Mouse (Mus musculus) intestine, postnatal 0 days (tissue): ENCODE measurements at regions not wholly inside any gene's neighbourhood (a gene's known extent, or its start where the extent isn't known, plus 50 kb on each side); places are given as distances from the start of the nearest gene placed in this dataset.

Experiments
- ATAC-seq: fragments of 200-750 bp; cut with Nextera tagmentation; 2 replicates; pipeline ENCODE4 v1.8.0; 2017; ENCODE audit warnings: mild to moderate bottlenecking, moderate TSS enrichment, moderate library complexity
- H3K27ac ChIP-seq: fragments of 300-500 bp; sonication (generic); 2 replicates; pipeline ENCODE4 v1.5.1; 2014; ENCODE audit warnings: mild to moderate bottlenecking, low read depth, low read length, moderate library complexity
- H3K27me3 ChIP-seq: fragments of 300-500 bp; sonication (generic); replicated peaks from 2 replicates; pipeline ENCODE4 v1.6.1; 2014; ENCODE audit warnings: low read length, mixed read lengths; ENCODE audit not compliant: control insufficient read depth, insufficient read depth
- H3K36me3 ChIP-seq: fragments of 300-500 bp; sonication (generic); 2 replicates; pipeline ENCODE4 v1.6.1; 2014; ENCODE audit warnings: mild to moderate bottlenecking, moderate library complexity; ENCODE audit not compliant: control insufficient read depth, insufficient read depth
- H3K4me1 ChIP-seq: fragments of 300-500 bp; sonication (generic); replicated peaks from 2 replicates; pipeline ENCODE4 v1.6.1; 2014; ENCODE audit warnings: antibody characterized with exemption, low read length, mixed read lengths; ENCODE audit not compliant: control insufficient read depth, insufficient read depth
- H3K4me2 ChIP-seq: fragments of 300-500 bp; sonication (generic); replicated peaks from 2 replicates; pipeline ENCODE4 v1.6.1; 2014; ENCODE audit warnings: low read depth, mild to moderate bottlenecking, moderate library complexity
- H3K4me3 ChIP-seq: fragments of 300-500 bp; sonication (generic); 2 replicates; pipeline ENCODE4 v1.5.1; 2014; ENCODE audit warnings: low read depth, low read length
- H3K9ac ChIP-seq: fragments of 300-500 bp; sonication (generic); 2 replicates; pipeline ENCODE4 v1.6.1; 2014; ENCODE audit warnings: mild to moderate bottlenecking, low read depth, low read length
- H3K9me3 ChIP-seq: fragments of 300-500 bp; sonication (generic); 2 replicates; pipeline ENCODE4 v1.6.1; 2016; ENCODE audit warnings: mixed run types; ENCODE audit not compliant: control insufficient read depth
- CTCF ChIP-seq: sonication (generic); IDR thresholded peaks from 2 replicates; pipeline ENCODE4 v1.5.1; 2016; ENCODE audit warnings: low read depth, mild to moderate bottlenecking, control low read depth, antibody characterized with exemption, moderate library complexity
- WGBS: fragments of 180-500 bp; shearing (Covaris S2); extraction: QIAGEN DNeasy Blood & Tissue Kit; methylation state at CpG from one replicate; pipeline ENCODE4 v1.1.7; 2014; 5-methylcytosine and 5-hydroxymethylcytosine counted together

DNA sequence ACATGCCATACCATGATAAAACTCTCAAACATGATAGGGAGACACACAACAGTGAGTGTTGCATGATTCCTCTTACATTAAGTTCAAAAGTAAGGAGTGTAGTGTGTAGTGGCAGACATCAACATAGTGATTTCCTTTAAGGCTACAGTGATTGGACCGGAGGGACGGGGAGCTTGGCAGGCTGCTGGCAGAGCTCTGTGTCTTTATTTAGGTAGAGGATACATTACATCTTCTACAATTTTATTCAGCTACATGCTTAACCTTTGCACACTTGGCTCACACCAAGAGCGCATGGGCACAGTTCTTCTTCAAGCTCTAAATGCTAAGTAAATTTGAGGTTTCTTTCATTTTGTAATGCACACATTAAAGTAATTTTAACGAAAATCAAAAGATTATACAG, 194.6 kb upstream of the Pter start:
- no peak for TF ChIP-seq CTCF
- 69% methylated on average over 4 of the region's 4 CpGs for WGBS
- Histone ChIP-seq H3K4me3 (no peak overlapping the region), H3K9ac (no peak overlapping the region), H3K27me3 (no peaks in the 10 kb centered on the region), H3K9me3 (no peaks in the 10 kb centered on the region), H3K27ac (no peak overlapping the region), H3K36me3 (no peaks in the 10 kb centered on the region), H3K4me1 (no peaks in the 10 kb centered on the region), H3K4me2 (no peak overlapping the region)
- ATAC-seq: no peak

DNA sequence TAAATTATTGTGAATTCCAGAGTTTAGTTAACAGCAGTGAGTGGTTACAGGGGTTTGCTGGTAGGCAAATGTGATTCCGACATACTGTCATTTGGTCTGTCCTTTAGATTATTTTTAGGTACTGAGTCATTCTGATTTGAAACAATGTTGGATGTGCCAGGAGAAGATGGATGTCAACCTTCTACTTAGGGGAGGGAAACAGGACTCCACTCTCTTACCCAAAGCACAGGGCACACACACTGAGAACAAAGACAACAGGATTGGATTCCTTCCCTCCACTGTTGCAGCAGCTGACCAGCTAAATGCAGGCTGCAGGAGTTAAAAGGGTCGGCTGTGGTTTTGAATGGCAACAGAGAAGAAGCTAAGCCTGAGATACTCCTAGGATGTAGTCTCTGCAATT, 186.7 kb upstream of the Pter start:
- Histone ChIP-seq H3K4me3 (no peak overlapping the region), H3K9me3 (no peaks in the 10 kb centered on the region), H3K27ac (no peak overlapping the region), H3K36me3 (no peaks in the 10 kb centered on the region), H3K4me2 (no peak overlapping the region), H3K4me1 (no peaks in the 10 kb centered on the region), H3K27me3 (no peaks in the 10 kb centered on the region), H3K9ac (no peak overlapping the region)
- ATAC-seq: no peak
- TF ChIP-seq CTCF: no peak
- WGBS: 56% methylated on average over 2 of the region's 2 CpGs

DNA sequence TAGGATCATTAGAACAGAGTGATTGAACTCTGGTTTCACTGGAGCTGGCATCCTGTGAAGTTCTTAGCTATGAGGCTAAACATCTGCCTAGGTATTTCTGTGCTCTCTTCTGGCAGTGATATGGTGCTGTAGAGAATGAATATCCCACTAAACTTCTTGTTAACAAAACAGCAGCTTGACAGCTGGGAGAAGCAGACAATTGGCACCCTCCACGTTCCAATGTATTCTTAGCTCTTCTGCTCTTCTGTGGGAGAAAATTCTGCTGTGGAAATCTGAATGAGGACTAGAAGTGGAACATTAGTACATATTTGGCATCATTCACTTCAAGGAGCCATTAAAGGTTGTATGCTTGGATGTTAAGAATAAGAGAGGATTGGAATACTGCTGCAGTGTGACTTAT, 177.0 kb upstream of the Pter start:
- WGBS: 52% methylated on average over 1 of the region's 1 CpGs
- Histone ChIP-seq H3K27ac (no peak overlapping the region), H3K36me3 (no peaks in the 10 kb centered on the region), H3K9me3 (no peaks in the 10 kb centered on the region), H3K9ac (no peak overlapping the region), H3K27me3 (no peaks in the 10 kb centered on the region), H3K4me2 (no peak overlapping the region), H3K4me1 (no peaks in the 10 kb centered on the region), H3K4me3 (no peak overlapping the region)
- no peak for ATAC-seq
- no peak for TF ChIP-seq CTCF

DNA sequence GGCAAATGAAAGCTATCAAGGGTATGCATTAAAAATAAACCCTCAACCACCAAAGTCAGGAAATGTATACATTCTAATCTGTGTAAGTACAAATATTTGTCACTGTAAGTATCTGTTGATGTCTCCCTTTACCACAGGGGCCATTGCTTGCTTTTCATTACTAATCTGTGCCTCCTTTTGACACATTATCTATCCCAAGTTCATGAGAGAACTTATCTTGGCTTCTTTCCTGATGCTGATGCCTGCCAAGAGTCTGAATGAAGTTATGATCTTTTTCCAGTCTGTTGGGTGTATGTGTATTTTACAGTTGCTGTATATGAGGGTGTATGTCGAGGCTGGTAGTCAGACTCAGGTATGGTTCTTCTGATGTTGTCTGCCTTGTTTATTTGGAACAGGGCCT, 165.0 kb upstream of the Pter start:
- ATAC-seq: no peak

DNA sequence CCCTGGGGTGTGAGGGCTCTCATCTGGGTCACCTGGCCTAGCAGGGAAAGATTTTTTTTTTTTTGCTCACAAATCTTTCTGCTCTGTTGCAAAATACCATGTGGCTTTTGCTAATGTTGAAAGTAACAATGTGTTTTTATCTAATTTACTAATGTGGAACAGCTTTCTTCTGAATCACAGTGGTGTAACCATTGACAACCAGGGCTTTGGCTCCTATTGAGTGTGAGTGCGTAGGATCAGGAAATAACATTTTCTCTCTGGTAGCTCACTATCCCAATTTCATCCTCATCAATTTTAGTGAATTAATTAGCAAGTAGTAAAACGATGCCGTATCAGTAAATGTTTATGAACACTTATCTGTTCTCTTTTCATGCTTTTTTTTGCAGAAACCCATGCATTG, 163.9 kb upstream of the Pter start:
- no peak for ATAC-seq
- Histone ChIP-seq H3K27ac (no peak overlapping the region), H3K4me3 (no peak overlapping the region), H3K4me1 (no peaks in the 10 kb centered on the region), H3K9ac (no peak overlapping the region), H3K9me3 (no peaks in the 10 kb centered on the region), H3K4me2 (no peak overlapping the region), H3K36me3 (no peaks in the 10 kb centered on the region), H3K27me3 (no peaks in the 10 kb centered on the region)
- no peak for TF ChIP-seq CTCF
- 87% methylated on average over 3 of the region's 3 CpGs for WGBS

More for the DNA sequence above, 165.0 kb upstream of the Pter start:
- Histone ChIP-seq H3K4me3 (no peak overlapping the region), H3K9me3 (no peaks in the 10 kb centered on the region), H3K36me3 (no peaks in the 10 kb centered on the region), H3K27ac (no peak overlapping the region), H3K9ac (no peak overlapping the region), H3K27me3 (no peaks in the 10 kb centered on the region), H3K4me2 (no peak overlapping the region), H3K4me1 (no peaks in the 10 kb centered on the region)
- no peak for TF ChIP-seq CTCF
- 39% methylated on average over 1 of the region's 1 CpGs for WGBS

DNA sequence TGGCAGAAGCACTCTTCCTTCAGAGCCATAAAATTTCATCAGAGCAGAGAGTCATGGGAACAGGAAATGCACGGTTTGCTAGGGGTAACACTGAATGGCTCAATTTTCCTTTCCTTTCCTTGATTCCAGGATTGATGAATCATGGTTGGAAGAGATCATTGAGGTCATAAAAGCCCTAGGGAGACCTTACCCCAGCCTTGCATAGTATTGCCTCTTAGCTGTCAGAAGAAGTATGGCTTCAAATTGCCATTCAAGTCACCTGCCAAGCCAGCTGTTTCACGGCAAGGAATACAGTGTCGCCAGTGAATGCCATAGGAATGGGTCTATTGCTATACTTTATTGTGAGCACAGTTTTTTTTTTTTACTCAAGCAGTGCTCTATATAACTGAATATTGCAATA, 162.4 kb upstream of the Pter start:
- Histone ChIP-seq H3K27ac (no peak overlapping the region), H3K4me3 (no peak overlapping the region), H3K4me2 (no peak overlapping the region), H3K4me1 (no peaks in the 10 kb centered on the region), H3K27me3 (no peaks in the 10 kb centered on the region), H3K36me3 (no peaks in the 10 kb centered on the region), H3K9ac (no peak overlapping the region), H3K9me3 (no peaks in the 10 kb centered on the region)
- 85% methylated on average over 3 of the region's 3 CpGs for WGBS
- no peak for TF ChIP-seq CTCF
- ATAC-seq: no peak

DNA sequence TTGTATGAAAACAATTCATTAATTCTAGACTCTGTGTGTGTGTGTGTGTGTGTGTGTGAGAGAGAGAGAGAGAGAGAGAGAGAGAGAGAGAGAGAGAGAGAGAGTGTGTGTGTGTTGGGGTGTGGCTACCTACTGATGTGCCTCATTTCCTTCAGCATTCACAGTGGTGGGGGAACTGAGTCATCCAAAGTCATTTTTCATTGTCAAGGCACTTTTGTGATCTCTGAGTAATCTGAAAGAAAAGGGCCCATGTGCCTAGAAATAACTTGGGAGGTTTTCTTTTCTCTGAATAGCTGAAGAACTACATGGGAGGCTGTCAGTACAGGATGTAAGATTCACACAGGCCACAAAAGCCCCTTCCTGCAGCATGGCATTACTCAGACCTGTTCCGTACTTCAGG, 159.3 kb upstream of the Pter start:
- Histone ChIP-seq H3K4me2 (no peak overlapping the region), H3K9me3 (no peaks in the 10 kb centered on the region), H3K9ac (no peak overlapping the region), H3K27ac (no peak overlapping the region), H3K4me1 (no peaks in the 10 kb centered on the region), H3K36me3 (no peaks in the 10 kb centered on the region), H3K4me3 (no peak overlapping the region), H3K27me3 (no peaks in the 10 kb centered on the region)
- no peak for TF ChIP-seq CTCF
- WGBS: 82% methylated on average over 1 of the region's 1 CpGs
- ATAC-seq: no peak
